Mouse (Mus musculus): ENCODE measurements around the gene Tenm4.
A peak's percentile ranks its signal among the peaks of the same experiment; 100 is the strongest.
"Not testable (repeated sequence)": the region's sequence is repeated elsewhere in the genome, so short reads cannot be mapped to it uniquely, and the experiment has no call there.

Tenm4 gene

DNA sequence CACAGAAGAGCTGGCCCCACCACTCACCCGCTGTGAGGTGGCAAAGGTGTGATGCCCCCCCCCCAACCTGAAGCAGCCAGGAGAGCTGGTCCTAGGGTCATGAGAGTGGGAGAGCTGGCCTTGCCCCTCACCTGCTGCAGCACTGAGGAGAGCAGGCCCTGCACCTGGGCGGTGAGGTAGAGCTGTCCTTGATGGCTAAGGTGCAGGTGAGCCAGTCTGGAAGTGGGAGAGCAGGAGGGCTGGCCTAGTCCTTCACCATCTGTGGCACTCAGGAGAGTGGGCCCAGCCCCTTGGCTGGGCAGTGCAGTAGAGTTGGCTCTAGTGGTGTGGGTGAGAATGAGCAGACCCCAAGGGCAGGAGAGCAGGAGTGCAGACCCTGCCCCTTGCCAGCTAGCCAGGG lies 751.9 kb downstream of the Tenm4 start:
- no peak for DNase-seq

DNA sequence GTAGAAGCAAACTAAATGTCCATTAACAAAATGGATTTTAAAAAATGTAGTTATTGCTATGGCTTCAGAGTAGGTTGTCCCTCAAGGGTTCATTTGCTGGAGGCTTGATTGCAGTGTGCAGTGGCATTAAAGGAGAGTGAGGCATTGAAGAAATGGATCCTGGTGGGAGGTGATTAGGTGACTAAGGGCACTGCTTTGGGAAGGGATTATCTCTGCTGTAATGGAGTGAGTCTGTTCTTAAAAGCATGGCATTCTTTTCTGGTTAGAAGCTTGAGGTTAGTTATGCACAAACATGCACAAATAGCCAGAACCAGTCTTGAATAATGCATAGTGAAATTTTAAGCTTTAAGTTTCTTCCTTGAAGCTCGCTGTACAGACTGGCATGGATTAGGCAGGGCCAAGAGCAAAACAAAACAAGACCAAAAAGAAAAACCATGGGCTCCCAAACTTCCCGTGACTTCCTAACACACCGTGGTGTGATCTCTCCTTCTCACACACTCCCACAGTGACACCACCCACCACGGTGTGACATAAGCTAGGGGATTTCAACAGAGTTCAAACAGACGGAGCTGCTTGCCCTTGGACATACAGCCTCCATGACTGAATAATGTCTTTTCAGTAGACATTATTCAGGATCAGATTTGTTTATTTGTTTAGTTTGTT lies 772.8 kb downstream of the Tenm4 start:
- DNase-seq = no peak

- DNase-seq = not testable (repeated sequence)
These were observed 775.5 kb downstream of the Tenm4 start for GRCm38 (mm10) chr7:96946501-96946900.

- peak; percentile 87 for DNase-seq
These were observed 780.4 kb downstream of the Tenm4 start, which contains the start of gene Nars2 for GRCm38 (mm10) chr7:96951281-96952051. TSS of gene Nars2 (plus strand) at chr7:96951505.

DNA sequence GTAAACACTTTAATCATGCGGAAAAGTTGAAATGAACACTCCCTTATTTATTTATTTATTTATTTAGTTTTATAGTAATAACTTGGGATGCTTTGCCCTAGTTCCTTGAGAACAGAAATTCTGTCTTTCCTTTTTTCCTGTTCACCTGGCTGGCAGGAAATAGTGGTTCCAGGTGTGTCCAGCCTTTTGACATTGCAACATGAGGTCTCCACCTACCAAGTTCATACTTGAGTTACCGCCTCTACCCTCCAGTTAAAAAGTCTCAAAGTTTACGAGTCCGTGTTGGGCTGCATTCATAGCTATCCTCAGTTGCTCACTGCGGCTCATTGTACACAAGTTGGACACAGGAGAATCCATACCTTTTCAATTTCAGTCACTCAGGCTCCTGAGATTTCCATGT lies 781.0 kb downstream of the Tenm4 start:
- DNase-seq = no peak

- DNase-seq = no peak
These were observed 788.1 kb downstream of the Tenm4 start for GRCm38 (mm10) chr7:96959168-96959567.

Measured in right cerebral cortex, postnatal 14 days (tissue).